Mouse (Mus musculus): ENCODE data around the gene Mmp17.

DNA sequence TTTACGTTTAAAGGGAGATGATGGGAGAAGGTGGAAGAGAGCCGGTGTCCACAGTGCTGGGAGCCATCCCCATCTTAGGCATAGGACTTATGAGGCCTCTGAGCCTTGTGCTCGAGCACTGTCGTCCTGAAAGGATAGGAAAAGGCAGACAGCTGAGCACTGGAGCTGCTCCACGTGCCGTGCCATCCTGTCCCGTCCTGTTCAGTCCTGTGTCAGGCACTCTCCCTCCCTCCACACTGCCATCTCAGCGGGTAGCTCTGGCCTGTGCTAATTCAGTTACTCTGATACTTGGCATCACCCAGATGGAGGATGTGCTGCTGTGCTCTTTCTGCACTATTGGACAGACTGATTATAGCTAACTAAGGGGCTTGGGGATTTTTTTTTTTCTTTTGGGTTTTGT lies 21.6 kb upstream of the Mmp17 start:
- no peak for TF ChIP-seq POLR2A (IDR thresholded peaks at IDR 0.05; ENCODE audit: low read depth, low read length)
- no peak for TF ChIP-seq CTCF (IDR thresholded peaks at IDR 0.05; ENCODE audit: extremely low read depth, insufficient read depth, insufficient read length, insufficient replicate concordance)
